Mouse (Mus musculus): ENCODE data around the gene Memo1.

DNA sequence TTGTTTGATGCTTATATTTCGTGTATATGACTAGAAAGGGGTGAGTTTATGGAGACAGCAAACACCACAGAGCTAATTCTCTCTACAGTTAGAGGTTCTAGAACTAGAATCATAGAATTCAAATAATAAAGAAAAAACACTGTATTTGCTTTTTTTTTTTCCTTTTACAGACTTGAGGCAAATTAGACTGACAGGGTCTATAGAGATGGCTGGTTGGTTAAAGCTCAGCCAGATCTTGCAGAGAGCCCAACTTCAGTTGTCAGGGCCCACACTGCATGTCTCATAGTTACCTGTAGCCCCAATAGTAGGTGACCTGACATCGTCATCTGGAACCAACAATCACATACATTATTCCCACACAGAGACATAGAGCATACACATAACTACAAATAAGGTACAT, 28.5 kb upstream of the Memo1 start, which contains the start of gene Dpy30:
- TF ChIP-seq CTCF (IDR thresholded peaks at IDR 0.05; ENCODE audit: low read depth, low read length): no peak
- TF ChIP-seq POLR2AphosphoS5 (IDR thresholded peaks at IDR 0.05; ENCODE audit: insufficient replicate concordance, low read depth, low read length): no peak
- no peak for TF ChIP-seq GATA1 (IDR thresholded peaks at IDR 0.05; ENCODE audit: borderline replicate concordance, low read length)
- no peak for TF ChIP-seq TAL1 (conservative IDR thresholded peaks at IDR 0.05; ENCODE audit: low read depth, low read length)
- TF ChIP-seq GATA2 (IDR thresholded peaks at IDR 0.05; ENCODE audit: borderline replicate concordance, low read depth, low read length): no peak

All from G1E (cell line).